Mouse (Mus musculus) forebrain, embryonic 12.5 days (tissue): Measurements from ENCODE around the gene Jhy. TPM values are rescaled to one million over a fixed set of nuclear protein-coding genes. Genes with fewer than 3 reads are reported as not detected.

Source experiments
- ATAC-seq: fragments of 200-750 bp; cut with Nextera tagmentation; 2 replicates; pipeline ENCODE4 v1.8.0; 2017; ENCODE audit warnings: moderate TSS enrichment; ENCODE audit not compliant: low FRiP score
- H3K27ac ChIP-seq: fragments of 300-500 bp; sonication (generic); 2 replicates; pipeline ENCODE4 v1.5.1; 2016; ENCODE audit warnings: mild to moderate bottlenecking
- H3K27me3 ChIP-seq: fragments of 300-500 bp; sonication (generic); 2 replicates; pipeline ENCODE4 v1.6.1; 2016; ENCODE audit warnings: mild to moderate bottlenecking
- H3K36me3 ChIP-seq: fragments of 300-500 bp; sonication (generic); replicated peaks from 2 replicates; pipeline ENCODE4 v1.6.1; 2016; ENCODE audit warnings: mild to moderate bottlenecking
- H3K4me1 ChIP-seq: fragments of 300-500 bp; sonication (generic); 2 replicates; pipeline ENCODE4 v1.6.1; 2016
- H3K4me2 ChIP-seq: fragments of 300-500 bp; sonication (generic); 2 replicates; pipeline ENCODE4 v1.6.1; 2016; ENCODE audit warnings: mild to moderate bottlenecking, moderate library complexity
- H3K4me3 ChIP-seq: fragments of 300-500 bp; sonication (generic); replicated peaks from 2 replicates; pipeline ENCODE4 v1.5.1; 2016; ENCODE audit warnings: mild to moderate bottlenecking
- H3K9ac ChIP-seq: fragments of 300-500 bp; sonication (generic); 2 replicates; pipeline ENCODE4 v1.6.1; 2016; ENCODE audit warnings: mild to moderate bottlenecking
- H3K9me3 ChIP-seq: fragments of 300-500 bp; sonication (generic); 2 replicates; pipeline ENCODE4 v1.6.1; 2016
- WGBS: fragments of 180-500 bp; shearing (Covaris S2); methylation state at CpG from one replicate; pipeline ENCODE4 v1.1.7; 2016; 5-methylcytosine and 5-hydroxymethylcytosine counted together
- polyA plus RNA-seq: library from polyadenylated mRNA; unstranded; fragments of >200 nt; fragmentation: Nextera tagmentation; extraction: Ambion mirVana; gene quantifications from 2 replicates; pipeline ENCODE4 v1.2.1, GENCODE M21; 2016

Gene Jhy
- polyA plus RNA-seq, 1 experiment from 2014 or later: 0.31 TPM

DNA sequence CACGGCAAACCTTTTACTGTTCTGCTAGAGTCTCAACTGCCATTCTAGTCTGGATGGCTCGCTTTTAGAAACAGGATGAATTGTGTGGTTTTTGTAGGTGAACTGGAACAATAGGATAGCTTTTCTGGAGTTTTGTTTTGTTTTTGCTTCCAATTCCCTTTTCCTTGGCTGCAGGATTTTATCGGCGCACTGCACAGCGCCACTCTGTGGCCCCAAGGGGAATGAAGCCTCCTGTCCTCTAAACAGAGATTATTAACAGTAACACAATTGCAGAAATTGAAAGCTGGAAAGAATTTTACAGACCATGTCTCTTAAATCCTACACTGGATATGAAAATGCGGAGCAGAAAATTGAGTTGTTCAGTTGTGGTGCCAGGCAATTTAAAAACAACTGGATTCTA, 18.6 kb upstream of the Jhy start:
- no peak for ATAC-seq
- H3K4me3 ChIP-seq: no peak overlapping the region

DNA sequence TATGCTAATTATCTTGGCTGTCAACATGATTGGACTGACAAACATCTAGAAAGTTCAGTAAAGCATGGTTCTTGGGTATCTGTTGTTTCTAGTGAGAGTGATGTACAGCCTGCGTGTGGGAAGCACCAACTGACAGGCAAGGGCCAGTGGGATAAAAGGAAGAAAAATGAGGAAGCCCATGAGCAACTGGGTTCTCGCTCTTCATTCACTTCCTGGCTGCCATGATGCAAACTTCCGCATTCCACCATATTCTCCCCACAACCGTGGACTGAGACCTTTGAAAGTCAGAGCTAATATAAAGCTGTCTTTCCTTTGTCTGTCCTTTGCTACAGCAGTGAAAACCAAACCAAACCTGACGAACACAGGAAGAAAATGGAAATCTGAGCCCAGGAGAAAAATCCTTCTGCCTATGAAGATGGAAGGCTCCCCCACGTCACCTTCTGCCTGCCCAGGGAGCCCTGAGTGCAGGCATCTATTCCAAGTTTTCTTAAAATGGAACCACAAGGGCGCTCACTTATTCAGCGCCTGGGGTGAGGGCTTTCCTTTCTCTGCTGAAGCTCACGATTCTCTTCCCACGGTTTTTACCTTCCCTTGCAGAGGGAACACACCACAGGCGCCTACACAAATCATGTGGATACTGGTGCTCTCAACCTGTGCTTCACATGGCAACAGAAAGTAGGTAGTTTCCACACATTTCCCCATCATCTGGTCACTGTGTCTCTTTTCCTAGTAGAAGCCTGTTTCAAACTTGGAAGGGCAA, 10.3 kb upstream of the Jhy start:
- ATAC-seq: no peak
- H3K27ac ChIP-seq: no peak overlapping the region
- WGBS: 81% methylated on average over 11 of the region's 11 CpGs
- no peak overlapping the region for H3K9ac ChIP-seq
- H3K36me3 ChIP-seq: no peaks in the 10 kb centered on the region
- H3K4me1 ChIP-seq: no peaks in the 10 kb centered on the region
- no peak overlapping the region for H3K4me3 ChIP-seq
- H3K9me3 ChIP-seq: no peaks in the 10 kb centered on the region
- H3K4me2 ChIP-seq: no peak overlapping the region
- H3K27me3 ChIP-seq: peaks cover 8% of the 10 kb centered on the region; the same call in 1 of the 2 replicates

More for the DNA sequence above, 18.6 kb upstream of the Jhy start:
- Histone ChIP-seq H3K27ac (no peak overlapping the region), H3K4me1 (no peaks in the 10 kb centered on the region), H3K4me2 (no peak overlapping the region), H3K27me3 (peaks cover 15% of the 10 kb centered on the region; the same call in 1 of the 2 replicates), H3K9me3 (no peaks in the 10 kb centered on the region), H3K36me3 (no peaks in the 10 kb centered on the region), H3K9ac (no peak overlapping the region)
- 35% methylated on average over 6 of the region's 6 CpGs for WGBS

DNA sequence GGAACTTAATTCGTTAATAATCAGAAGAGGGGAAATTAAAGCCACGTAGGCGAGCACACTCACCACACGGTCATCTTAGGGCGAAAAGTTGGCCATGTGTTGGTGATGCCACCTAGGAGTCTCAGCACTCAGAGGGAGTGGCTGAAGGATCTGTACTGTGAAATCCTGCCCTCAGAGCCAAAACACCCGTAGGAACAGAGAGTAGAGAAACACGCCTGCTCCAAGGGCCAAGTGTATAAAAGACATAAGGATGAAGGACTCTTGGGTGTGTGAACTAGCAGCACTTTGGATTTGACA, 448 bp upstream of the Jhy start:
- peak overlapping the region; percentile 53 for H3K4me3 ChIP-seq
- peaks cover 53% of the 10 kb centered on the region for H3K27me3 ChIP-seq
- peak overlapping the region; percentile 93 for H3K4me2 ChIP-seq
- no peaks in the 10 kb centered on the region for H3K36me3 ChIP-seq
- no peaks in the 10 kb centered on the region for H3K9me3 ChIP-seq
- H3K4me1 ChIP-seq: peaks cover 16% of the 10 kb centered on the region
- H3K9ac ChIP-seq: peak overlapping the region; percentile 59
- ATAC-seq: no peak
- 14% methylated on average over 7 of the region's 7 CpGs for WGBS
- H3K27ac ChIP-seq: no peak overlapping the region

DNA sequence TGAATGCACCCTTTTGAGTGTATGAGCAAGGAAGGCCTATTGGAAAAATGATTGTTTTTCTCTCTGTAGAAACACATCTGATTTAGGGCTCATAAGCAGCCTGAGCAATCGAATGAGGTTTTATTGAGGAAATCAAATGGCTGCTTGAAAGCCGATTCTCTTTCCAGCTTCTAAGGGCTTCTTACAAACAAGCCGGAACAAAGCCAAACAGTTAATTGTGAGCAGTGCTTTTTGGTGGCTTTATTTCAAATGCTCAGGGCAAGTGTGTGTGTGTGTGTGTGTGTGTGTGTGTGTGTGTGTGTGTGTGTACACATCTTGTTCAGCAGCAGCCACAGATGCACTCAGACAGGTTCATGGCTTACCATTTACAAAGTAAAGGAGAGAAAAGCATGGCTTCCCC, 2.5 kb downstream of the Jhy start:
- no peak overlapping the region for H3K9ac ChIP-seq
- H3K36me3 ChIP-seq: no peaks in the 10 kb centered on the region
- peaks cover 62% of the 10 kb centered on the region for H3K27me3 ChIP-seq
- H3K27ac ChIP-seq: no peak overlapping the region; the same call in 1 of the 2 replicates
- H3K4me1 ChIP-seq: peaks cover 16% of the 10 kb centered on the region
- H3K4me2 ChIP-seq: no peak overlapping the region
- WGBS: 36% methylated on average over 3 of the region's 3 CpGs
- ATAC-seq: no peak
- no peak overlapping the region for H3K4me3 ChIP-seq
- no peaks in the 10 kb centered on the region for H3K9me3 ChIP-seq

- 23% methylated on average over 18 of the region's 18 CpGs for WGBS
- no peaks in the 10 kb centered on the region for H3K9me3 ChIP-seq
- H3K4me1 ChIP-seq: peaks cover 4% of the 10 kb centered on the region; the same call in 1 of the 2 replicates
- no peak overlapping the region for H3K27ac ChIP-seq
- peak overlapping the region; percentile 41 for H3K4me2 ChIP-seq
- H3K9ac ChIP-seq: no peak overlapping the region
- H3K27me3 ChIP-seq: peaks cover 44% of the 10 kb centered on the region
- no peaks in the 10 kb centered on the region for H3K36me3 ChIP-seq
- ATAC-seq: peak; percentile 61; the same call in 1 of the 2 replicates
- peak overlapping the region; percentile 7; the same call in 1 of the 2 replicates for H3K4me3 ChIP-seq
Observed at GRCm38 (mm10) chr9:40949039-40949615, 14.8 kb downstream of the Jhy start.

DNA sequence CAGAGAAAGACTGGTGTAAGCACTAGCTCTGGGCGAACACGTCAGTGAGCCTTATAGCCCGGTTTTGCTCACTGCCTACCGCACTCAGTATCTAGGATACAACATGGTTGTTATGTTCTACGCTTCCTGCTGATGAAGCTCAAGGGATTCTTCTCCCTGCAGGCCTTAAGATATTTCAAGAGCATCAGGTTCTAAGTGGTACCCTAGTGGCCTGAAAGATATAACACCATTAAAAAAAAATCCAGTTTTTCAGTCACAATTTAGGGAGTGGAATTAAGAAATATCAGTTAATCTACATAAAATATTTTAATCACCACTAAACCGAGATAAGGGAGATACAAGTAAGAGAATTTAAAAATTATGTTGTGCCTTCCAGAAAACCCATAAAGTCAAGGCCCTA, 15.4 kb downstream of the Jhy start:
- H3K27me3 ChIP-seq: peaks cover 51% of the 10 kb centered on the region
- no peak for ATAC-seq
- no peaks in the 10 kb centered on the region for H3K36me3 ChIP-seq
- 95% methylated on average over 6 of the region's 6 CpGs for WGBS
- no peak overlapping the region for H3K4me2 ChIP-seq
- H3K9ac ChIP-seq: no peak overlapping the region
- H3K4me1 ChIP-seq: peaks cover 4% of the 10 kb centered on the region; the same call in 1 of the 2 replicates
- H3K4me3 ChIP-seq: no peak overlapping the region
- H3K9me3 ChIP-seq: no peaks in the 10 kb centered on the region
- no peak overlapping the region for H3K27ac ChIP-seq

DNA sequence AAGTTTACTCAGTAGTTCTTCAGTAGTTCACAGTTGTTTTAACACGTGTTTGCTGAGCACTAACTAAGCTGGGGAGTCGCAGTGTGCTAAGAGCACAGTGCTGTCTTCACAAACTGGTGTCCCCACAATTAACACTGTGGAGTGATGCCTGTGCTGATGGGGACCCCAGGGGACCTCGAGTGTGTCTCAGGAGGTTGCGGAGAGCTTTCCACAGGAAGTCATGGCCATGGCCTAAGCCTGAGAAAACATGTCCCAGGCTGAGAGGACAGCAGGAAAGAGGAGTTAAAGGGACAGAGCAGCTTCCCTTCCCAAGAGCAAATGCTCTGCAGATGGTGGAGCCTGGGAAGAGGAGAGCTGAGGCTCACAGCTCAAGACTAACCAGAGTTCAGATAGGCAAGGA, 16.8 kb downstream of the Jhy start:
- no peak for ATAC-seq
- peaks cover 53% of the 10 kb centered on the region for H3K27me3 ChIP-seq
- WGBS: 84% methylated on average over 4 of the region's 4 CpGs

DNA sequence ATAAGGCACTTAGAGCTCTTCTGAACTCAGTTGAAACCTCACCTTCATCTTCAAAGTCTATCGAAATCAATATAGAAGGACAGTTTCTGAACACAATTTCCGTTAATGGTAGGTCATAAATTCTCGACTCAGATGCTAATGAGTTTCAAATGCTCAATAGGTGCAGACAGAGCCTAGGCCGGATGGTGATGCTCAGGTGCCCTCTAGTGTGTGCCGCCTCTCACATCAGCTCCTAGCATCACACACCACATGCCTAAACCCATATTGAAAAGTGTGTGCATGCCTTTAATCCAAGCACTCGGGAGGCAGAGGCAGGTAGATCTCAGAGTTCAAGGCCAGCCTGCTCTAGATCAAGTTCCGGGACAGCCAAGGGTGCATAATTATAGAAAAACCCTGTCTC, 26.5 kb downstream of the Jhy start:
- ATAC-seq: no peak
- 0 out of 2 replicates have a peak, but pooled peaks cover 2% of the 10 kb centered on the region for H3K9me3 ChIP-seq
- no peaks in the 10 kb centered on the region for H3K36me3 ChIP-seq
- H3K4me2 ChIP-seq: no peak overlapping the region
- H3K27ac ChIP-seq: no peak overlapping the region
- 66% methylated on average over 7 of the region's 7 CpGs for WGBS
- H3K4me3 ChIP-seq: no peak overlapping the region
- H3K9ac ChIP-seq: no peak overlapping the region
- H3K4me1 ChIP-seq: no peaks in the 10 kb centered on the region
- peaks cover 7% of the 10 kb centered on the region; the same call in 1 of the 2 replicates for H3K27me3 ChIP-seq

More for the DNA sequence above, 16.8 kb downstream of the Jhy start:
- H3K4me1 ChIP-seq: peaks cover 4% of the 10 kb centered on the region; the same call in 1 of the 2 replicates
- no peaks in the 10 kb centered on the region for H3K36me3 ChIP-seq
- no peaks in the 10 kb centered on the region for H3K9me3 ChIP-seq
- no peak overlapping the region for H3K4me2 ChIP-seq
- no peak overlapping the region for H3K27ac ChIP-seq
- no peak overlapping the region for H3K4me3 ChIP-seq
- H3K9ac ChIP-seq: no peak overlapping the region

GRCm38 (mm10) chr9:40933323-40933722, 30.6 kb downstream of the Jhy start:
- 0 out of 2 replicates have a peak, but pooled peaks cover 2% of the 10 kb centered on the region for H3K9me3 ChIP-seq
- H3K27me3 ChIP-seq: peaks cover 9% of the 10 kb centered on the region; the same call in 1 of the 2 replicates
- no peaks in the 10 kb centered on the region for H3K36me3 ChIP-seq
- H3K9ac ChIP-seq: no peak overlapping the region
- 85% methylated on average over 3 of the region's 3 CpGs for WGBS
- H3K4me1 ChIP-seq: 0 out of 2 replicates have a peak, but pooled peaks cover 1% of the 10 kb centered on the region
- no peak overlapping the region for H3K4me2 ChIP-seq
- H3K27ac ChIP-seq: no peak overlapping the region
- no peak overlapping the region for H3K4me3 ChIP-seq
- ATAC-seq: no peak

DNA sequence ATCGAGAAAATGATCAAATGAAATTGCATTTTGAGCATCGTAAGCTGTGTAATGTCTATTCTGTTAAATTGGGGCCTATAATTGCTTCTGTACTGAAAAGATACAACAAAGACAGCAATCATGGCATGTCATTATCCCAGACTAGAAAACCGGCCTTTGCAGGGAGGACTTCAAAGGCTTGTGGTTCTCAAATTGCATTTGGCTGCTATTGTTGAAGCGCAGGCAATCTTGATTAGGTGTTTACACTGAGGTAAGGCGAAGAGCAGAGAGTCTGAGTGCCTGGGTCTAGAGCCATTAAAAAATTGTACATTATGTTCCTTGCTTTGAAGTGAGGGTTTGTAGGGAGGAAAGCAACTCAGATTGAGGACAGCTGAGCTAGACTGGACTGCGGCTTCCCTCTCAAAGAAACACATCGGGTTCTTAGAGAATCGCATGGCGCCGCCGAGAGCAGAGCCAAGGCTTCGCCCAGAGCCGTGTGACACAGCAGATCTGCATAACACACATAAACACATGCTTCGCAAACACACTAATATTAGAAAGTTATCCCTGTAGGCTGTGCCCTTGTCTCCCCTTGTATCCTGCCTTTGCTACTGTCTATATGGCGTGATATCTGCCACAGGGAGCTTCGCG, 36.5 kb downstream of the Jhy start:
- Histone ChIP-seq H3K9ac (no peak overlapping the region), H3K27ac (peak overlapping the region; percentile 76), H3K9me3 (no peaks in the 10 kb centered on the region), H3K36me3 (no peaks in the 10 kb centered on the region), H3K4me1 (peaks cover 12% of the 10 kb centered on the region; the same call in 1 of the 2 replicates), H3K4me3 (no peak overlapping the region), H3K4me2 (0 out of 2 replicates have a peak overlapping the region, but pooled peaks have one; percentile 6), H3K27me3 (peaks cover 11% of the 10 kb centered on the region; the same call in 1 of the 2 replicates)
- ATAC-seq: 0 out of 2 replicates have a peak, but pooled peaks have one; percentile 23
- 52% methylated on average over 17 of the region's 17 CpGs for WGBS

GRCm38 (mm10) chr9:40917871-40918613, 45.9 kb downstream of the Jhy start:
- H3K9ac ChIP-seq: no peak overlapping the region
- H3K4me2 ChIP-seq: no peak overlapping the region
- no peak for ATAC-seq
- no peaks in the 10 kb centered on the region for H3K36me3 ChIP-seq
- no peaks in the 10 kb centered on the region for H3K9me3 ChIP-seq
- WGBS: 27% methylated on average over 12 of the region's 12 CpGs
- H3K4me1 ChIP-seq: peaks cover 6% of the 10 kb centered on the region; the same call in 1 of the 2 replicates
- no peak overlapping the region for H3K4me3 ChIP-seq
- H3K27ac ChIP-seq: no peak overlapping the region
- peaks cover 33% of the 10 kb centered on the region; the same call in 1 of the 2 replicates for H3K27me3 ChIP-seq

- H3K4me2 ChIP-seq: 0 out of 2 replicates have a peak overlapping the region, but pooled peaks have one; percentile 2
- no peak for ATAC-seq
- peaks cover 21% of the 10 kb centered on the region for H3K4me1 ChIP-seq
- H3K9ac ChIP-seq: no peak overlapping the region
- H3K27me3 ChIP-seq: peaks cover 50% of the 10 kb centered on the region
- H3K9me3 ChIP-seq: no peaks in the 10 kb centered on the region
- no peaks in the 10 kb centered on the region for H3K36me3 ChIP-seq
- 7% methylated on average over 7 of the region's 7 CpGs for WGBS
- 0 out of 2 replicates have a peak overlapping the region, but pooled peaks have one; percentile 13 for H3K27ac ChIP-seq
- H3K4me3 ChIP-seq: no peak overlapping the region
Observed at GRCm38 (mm10) chr9:40908915-40909314, 55.0 kb downstream of the Jhy start.
